Mouse (Mus musculus) right cerebral cortex, postnatal 25 days (tissue): Measurements from ENCODE around the gene Eml4.

Experiments
- DNase-seq: peaks from one replicate; pipeline ENCODE4 v3.0.0; 2022

Eml4 gene

GRCm38 (mm10) chr17:83348056-83348822, 2.5 kb upstream of the Eml4 start:
- DNase-seq: no peak

- DNase-seq: no peak
Measured at GRCm38 (mm10) chr17:83351119-83351531, 394 bp downstream of the Eml4 start.

- peak; percentile 10 for DNase-seq
Measured at GRCm38 (mm10) chr17:83351601-83352413, 1.1 kb downstream of the Eml4 start.

DNA sequence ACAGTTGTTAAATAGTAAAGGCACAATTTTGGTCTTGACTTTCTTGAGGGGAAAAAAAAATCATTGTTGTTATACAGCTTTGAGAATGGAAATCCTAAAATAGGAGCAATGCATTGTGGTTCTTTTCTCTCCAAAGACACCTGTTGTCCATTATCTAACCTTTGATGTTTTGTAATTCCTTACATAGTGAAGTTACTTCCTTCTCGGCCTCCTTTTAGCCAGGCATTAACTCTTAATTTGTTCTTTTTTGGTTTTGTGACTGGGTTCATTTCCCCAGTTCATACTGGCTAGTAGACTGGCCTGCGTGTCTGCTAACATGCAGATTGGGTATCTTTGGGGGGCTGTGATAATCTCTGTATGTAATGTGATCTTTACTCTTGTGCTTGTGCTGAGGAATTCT, 1.7 kb downstream of the Eml4 start:
- no peak for DNase-seq

DNA sequence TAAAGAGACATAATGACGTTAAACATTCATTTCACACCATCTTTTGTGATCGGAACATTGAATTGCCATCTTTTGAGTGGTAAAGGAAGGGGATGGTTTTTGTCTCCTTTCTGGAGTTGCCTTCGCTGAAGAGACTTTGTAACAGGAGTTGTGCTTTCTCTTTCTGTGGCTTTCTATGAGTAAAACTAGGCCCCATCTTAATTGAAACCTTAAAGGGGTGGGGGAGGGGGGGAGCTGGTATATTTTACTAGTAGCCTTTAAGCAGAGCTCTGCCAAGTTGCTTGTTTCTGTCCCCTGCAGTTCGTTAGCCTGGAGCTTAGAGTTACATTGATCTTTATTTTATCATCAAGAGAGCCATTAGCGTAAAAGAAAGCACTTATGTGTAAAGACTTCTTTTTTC, 2.3 kb downstream of the Eml4 start:
- DNase-seq: no peak

DNA sequence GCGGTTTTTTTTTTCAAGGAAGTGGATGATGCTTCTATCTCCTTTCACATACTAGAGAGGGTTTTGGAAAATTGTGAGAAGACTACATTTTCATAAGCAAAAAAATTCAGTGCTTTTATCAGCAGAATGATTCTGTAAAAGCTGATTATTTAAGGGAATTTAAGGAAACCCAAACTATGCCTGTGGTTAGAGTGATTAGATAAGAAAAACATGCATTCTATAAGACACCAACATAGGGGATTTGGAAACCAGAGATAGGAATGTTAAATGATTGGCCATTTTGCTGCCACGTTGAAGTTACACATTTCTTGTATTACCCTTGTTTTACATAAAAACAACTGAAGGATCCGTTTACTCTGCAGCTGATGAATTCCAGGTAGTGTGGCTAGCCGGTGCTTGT, 2.7 kb downstream of the Eml4 start:
- no peak for DNase-seq

- DNase-seq: no peak
Measured at GRCm38 (mm10) chr17:83355481-83355880, 4.8 kb downstream of the Eml4 start.

GRCm38 (mm10) chr17:83359934-83360333, 9.2 kb downstream of the Eml4 start:
- DNase-seq: no peak

GRCm38 (mm10) chr17:83360796-83361566, 10.2 kb downstream of the Eml4 start:
- DNase-seq: no peak

DNA sequence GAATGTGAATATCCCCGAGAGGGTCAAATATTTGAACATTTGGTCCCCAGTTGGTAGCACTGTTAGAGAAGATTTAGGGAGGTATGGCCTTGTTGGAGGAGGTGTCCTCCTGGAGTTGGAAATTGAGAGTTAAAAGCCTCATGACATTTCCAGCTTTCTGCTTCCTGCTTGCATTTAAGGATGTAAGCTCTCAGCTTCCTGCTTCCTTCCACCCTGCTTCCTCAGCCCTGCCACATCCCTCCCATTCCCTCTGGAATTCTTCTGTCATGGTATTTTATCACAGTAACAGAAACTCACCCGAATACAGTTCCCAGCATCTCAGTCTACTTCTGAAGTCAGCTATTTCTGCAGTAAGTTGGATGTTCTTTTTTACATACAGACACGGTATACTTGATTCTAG, 12.3 kb downstream of the Eml4 start:
- no peak for DNase-seq

DNA sequence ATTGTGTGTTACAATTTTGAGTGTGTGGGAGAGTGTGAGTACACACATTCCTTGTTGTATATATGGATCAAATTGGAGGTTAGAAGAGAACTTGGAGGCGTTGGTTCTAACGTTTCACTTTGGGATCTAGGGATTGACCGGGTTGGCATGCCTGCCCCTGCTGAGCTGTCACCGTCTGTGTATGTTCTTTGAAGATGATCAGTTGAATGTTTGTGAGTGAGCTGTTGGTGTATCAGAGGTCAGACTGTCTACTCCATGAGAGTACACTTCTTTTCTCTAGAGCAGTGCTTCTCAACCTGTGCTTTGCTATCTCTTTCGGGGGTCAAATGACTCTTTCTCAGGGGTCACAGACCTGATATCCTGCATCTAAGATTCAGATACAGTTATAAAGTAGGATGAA, 13.6 kb downstream of the Eml4 start:
- DNase-seq: no peak

DNA sequence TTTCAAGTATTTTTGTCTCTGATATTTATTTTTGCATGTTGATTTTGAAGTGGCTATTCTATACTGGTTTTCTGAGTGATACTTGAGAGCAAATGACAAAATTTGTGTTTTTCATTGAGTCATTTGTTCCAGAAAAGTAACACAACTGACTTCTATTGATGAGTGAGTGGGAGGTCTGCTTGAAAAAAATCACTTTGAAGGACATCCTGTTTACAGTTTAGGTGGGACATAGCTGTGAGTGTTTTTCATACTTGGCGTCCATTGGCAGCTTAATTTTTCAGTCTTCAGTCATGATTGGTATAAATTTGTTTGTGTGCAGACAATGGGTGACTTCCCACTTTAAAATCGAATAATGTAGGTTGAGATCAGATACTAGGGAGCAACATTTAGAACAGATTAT, 14.4 kb downstream of the Eml4 start:
- DNase-seq: no peak

DNA sequence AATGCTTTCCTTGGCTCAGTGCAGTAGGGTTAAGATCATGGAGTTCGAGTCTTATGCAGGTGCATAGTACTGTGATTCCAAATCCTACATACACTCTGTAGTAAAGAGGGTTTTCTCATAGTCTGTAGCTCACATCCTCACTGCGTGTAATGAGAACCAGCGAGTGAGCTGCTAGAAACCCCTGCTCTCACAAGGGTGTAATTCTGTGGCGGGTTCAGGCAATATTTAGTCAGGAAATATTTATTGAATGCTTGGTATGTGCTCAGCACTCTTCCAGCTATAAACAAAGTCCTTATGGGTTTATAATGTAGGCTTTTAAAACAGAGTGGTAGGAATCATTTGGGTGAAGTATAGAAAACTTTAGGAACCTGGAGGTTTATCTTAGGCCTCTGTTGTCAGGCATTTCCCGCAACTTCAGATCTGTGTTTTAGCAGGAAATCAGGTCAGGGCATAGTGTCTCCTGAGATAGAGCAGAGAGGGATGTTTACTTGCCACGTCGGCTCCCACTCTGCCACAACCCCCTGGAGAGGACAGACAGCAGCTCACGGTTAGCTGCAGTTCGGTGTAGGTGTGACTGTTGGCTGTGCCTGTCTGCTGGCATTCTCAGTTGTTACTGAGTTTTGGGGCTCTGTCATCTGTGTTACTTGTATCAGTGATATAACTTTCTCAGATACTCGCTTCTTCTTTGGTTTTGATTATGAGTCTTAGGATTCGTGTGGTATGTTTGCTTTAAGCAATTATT, 15.1 kb downstream of the Eml4 start:
- DNase-seq: no peak

- no peak for DNase-seq
Measured at GRCm38 (mm10) chr17:83367387-83367786, 16.7 kb downstream of the Eml4 start.

DNA sequence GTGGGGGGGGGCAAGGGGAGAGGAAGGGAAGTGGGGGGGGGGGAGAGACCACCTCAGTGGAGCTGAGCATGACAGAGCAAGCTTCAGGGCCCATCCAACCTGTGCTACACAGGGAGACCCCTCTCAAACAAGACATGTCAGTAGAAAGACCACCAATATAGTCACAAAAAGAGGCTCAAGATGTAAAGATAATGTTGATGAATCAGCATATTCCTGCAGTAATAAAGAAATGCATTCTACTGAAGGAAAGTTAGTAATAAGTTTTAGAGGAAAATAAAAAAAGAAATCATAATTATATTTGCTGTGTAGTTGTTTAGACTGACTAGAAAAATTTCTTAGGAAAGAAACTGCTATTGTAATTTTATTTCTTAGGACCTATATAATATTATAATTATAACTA, 23.4 kb downstream of the Eml4 start:
- no peak for DNase-seq

- DNase-seq: no peak
Measured at GRCm38 (mm10) chr17:83375848-83376247, 25.1 kb downstream of the Eml4 start.

- no peak for DNase-seq
Measured at GRCm38 (mm10) chr17:83376801-83377200, 26.1 kb downstream of the Eml4 start.

GRCm38 (mm10) chr17:83377755-83378443, 27.2 kb downstream of the Eml4 start:
- DNase-seq: no peak

GRCm38 (mm10) chr17:83378444-83378762, 27.7 kb downstream of the Eml4 start:
- DNase-seq: no peak

DNA sequence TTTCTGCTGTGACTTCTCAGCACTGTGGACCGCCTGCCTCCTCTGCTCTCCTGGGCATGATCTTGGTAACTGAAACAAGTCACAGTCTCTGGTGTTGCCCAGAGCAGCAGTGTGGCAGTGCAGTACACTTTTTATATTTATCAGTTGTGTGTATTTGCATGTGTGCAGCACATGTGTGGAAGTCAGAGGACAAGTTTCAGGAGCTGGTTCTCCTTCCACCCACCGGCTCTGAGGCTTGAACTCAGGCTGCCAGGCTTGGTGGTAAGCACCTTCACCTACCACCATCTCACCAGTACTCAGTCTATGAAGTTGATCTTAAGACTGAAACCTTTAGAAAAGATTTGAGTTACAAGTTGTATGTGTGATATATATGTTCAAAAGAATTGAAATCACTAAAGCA, 28.6 kb downstream of the Eml4 start:
- DNase-seq: no peak

DNA sequence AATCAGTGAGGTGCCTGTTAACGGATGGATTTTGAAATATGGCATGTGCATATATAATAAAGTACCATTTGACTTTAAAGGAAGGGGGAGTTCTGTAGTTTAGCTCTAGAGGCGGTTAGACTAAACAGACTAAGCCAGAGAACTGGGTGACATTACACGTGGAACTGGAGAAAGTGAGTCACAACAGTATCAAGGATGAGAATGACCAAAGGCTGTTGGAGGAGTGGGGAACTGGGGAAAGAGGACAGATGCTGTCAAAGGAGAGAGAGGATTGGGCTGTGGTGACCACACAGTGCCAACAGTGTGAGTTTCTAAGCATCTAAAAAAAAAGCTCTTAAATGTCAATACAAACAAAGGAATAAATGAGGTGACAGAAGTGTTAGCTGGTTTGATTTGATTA, 29.1 kb downstream of the Eml4 start:
- DNase-seq: no peak

GRCm38 (mm10) chr17:83382752-83383151, 32.0 kb downstream of the Eml4 start:
- no peak for DNase-seq
